Mouse (Mus musculus) lung, postnatal 10 days (tissue): ENCODE data around the gene Rpa1.
"Not testable (repeated sequence)": the region's sequence is repeated elsewhere in the genome, so short reads cannot be mapped to it uniquely, and the experiment has no call there.

Experiments used
- DNase-seq: peaks from one replicate; pipeline ENCODE4 v3.0.0; 2021

Gene Rpa1

DNA sequence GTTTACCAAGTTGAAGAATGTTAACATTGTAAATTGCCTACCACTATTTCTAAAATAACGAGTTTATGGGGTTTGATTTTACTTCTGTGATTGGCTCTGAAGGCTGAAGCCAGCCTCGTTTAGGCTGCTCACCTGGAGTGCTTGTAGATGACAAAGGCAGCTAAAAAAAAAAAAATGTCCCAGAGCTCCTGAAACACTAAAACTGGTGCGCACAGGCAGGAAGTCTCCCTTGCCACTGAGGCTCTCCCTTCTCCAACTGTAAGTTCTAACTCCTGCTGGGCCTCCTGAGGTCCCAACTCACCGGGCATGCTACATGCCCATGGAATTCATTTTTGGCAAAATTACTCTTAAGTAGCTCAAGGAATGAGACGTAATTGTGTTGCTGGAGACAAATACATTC is 28.9 kb downstream of the Rpa1 start:
- no peak for DNase-seq

DNA sequence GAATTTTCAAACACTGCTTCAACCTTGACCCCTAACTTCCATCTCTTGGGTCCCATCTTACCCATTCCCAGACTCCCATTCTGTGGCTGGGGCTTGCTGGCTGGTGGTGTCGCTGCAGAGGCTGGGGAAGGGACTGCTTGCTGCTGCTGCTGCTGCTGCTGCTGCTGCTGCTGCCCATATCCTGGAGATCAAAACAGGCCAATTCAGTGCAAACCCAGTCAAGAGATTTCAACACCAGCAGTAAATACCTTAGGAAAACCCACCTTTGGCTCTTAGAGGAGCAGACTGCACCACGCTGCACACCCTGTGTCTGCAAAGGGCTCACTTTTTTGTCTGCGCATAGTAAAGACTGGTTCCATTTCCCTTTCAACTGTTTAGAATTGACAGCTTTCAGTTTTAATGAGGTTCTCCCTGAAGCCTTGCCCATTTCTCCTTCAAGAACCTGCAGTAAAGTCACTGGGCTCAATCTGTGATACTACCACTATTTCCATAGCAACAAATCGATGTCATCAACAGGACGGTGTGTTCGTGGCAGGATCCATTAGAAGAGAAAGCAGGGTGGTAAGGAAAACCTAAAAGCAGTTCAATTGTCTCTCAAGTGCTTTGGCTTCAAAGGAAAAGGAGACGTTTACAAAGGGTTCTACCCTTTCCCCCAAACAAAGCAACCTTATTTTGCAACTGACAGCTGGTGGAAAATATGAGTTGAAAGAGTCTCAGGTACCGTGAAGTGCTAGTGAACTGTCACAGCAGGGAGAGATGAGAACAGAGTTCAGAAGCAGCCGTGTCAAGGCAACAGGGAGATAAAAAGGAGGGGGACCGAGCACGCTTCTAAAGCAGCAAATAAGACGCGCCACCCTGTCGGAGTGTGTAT is 29.5 kb downstream of the Rpa1 start:
- no peak for DNase-seq

DNA sequence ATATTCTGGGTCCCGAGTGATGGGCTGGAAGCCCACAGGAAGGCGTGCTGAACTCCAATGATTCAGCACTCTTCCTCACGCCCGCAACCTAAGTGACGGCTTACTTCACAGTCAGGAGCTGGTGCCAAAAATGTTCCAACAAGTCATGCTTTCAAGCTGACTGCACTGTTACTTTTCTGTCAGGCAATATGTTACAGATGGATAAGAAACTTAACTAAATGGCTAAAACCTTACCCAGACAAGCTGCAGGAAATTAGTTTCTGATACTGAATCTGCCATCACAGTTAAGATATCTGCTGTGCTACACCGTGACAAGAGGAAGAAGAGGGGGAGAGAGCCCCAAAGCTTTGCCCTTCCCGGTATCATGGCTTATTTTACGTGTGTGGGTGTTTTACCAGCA is 34.3 kb downstream of the Rpa1 start:
- DNase-seq, result no peak

DNA sequence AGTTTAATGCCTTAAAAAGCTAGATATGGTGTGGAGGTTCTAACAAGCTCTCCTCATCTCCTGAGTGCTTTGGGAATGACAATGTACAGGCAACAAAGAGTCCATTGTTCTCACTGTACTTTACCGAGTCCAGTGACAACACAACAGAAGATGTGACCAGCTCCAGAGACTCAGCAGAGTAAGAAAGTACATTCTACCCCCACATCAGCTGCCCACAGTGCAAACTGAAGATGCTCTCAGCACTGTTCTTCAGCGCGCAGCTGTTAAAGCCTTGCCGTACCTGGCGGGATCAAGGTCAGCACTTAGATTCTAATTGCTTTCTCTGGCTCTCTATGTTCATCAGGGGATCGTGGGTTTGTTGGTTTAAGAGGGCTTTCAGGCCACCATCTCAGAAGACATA is 36.4 kb downstream of the Rpa1 start:
- DNase-seq, result no peak

DNA sequence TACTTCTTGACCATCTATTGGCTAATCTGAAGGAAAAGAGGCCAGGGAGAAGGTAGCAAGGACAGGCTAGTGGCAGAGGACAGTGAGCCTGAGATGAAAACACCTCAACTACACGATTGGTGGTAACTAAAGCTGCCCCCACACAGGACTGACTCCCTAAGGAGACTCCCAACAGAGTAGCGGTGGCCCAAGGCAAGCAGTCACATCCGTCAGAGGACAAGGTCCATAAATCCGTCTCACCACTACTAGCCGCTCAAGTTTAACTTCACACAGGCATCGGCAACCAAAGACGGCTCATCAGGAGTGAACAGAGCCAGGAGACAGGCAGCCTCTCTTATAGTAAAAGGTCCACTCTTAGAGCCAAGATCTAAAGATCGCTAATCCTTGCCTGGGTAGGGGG is 37.3 kb downstream of the Rpa1 start:
- DNase-seq, result no peak

DNA sequence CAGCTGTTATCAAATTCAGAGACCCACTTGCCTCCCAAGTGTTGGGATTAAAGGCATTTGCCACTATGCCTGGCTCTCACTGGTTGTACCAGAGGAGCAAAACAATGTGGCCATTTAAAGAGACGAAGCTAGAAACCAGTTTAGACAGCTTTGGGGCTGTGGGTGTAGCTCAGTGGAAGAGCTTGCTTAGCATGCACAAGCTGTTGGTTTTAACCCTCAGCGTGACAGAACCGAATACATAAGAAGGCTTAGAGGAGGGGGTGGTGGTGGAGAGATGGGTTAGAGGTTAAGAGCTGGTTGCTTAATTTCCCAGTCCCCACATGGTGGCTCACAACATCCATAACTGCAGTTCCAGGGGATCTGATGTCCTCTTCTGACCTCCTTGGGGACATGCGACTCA is 39.5 kb downstream of the Rpa1 start:
- DNase-seq, result no peak

DNA sequence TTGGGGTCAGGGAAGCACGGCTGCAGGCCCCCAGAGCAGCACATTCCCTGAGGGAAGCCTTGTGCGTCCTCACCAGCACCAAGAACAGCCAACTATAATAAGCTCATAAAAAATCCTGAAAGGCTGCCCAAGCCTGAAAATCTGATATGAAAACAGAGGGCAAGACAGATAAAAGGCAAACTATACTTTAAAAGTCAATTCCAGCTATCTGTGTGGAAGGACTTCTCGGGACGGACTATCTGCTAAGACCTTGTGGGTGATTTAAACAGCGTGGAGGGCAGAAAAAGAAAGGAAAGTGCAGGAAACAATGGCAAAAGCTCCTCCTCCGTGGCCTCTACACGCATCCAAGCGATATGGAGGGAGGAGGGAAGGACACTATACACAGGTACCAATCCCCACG is 43.3 kb downstream of the Rpa1 start:
- DNase-seq, result no peak

DNA sequence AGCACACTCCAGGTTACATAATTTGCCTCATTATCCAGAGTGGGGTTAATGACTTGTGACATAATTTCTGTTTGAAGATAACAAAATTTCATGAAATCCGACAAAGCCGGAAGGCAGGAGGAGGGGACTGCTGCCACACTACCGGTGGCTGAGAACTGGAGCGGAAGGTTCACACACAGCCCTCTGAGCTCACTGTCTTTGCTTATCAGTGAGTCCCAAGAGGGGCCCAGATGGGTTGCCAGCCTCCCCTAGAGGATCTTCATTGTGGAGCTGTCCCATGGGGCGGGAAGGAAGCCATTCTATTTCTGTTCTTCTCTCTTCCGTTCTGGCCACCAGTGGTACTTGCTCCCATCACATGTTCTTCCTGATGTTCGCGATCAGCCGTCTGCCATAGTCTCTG is 47.2 kb downstream of the Rpa1 start:
- no peak for DNase-seq

DNA sequence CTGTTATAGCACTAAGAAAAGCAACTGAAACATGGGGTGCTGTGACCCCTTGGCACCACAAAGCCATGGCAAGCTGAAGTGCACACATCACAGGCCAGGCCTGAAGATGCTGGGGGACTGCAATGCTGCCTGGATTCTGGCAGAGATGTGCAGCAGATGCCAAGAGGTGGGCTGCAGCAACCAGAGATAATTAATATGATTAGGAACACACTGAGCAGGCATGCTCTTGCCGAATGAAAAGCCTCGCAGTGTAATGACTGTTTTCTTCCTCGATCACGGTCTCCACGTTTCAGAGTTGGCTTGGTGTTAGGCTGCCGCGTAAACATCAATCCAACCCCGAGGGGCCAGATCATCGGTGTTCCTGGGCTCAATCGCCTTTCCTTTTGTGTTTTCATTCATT is 48.3 kb downstream of the Rpa1 start:
- DNase-seq, result no peak

DNA sequence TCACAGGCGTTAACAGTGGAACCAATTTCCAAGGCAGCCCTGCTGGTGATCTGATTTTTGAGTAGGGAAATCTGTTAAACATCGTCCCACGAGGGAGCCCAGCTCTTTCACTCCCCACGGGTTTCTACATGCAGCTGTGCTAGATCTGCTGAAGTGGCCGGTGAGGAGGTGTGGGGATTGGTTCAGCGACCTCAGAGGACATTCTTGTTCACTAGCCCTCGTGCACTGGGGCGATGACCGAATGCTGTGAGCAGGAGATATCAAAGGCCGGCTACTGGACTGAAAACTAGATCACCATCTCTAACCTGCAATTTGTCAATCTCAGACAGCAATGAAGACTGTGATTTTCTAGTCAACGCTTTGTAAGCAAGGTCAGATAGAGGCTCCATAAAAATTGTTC is 49.6 kb downstream of the Rpa1 start:
- peak; percentile 11 for DNase-seq

DNA sequence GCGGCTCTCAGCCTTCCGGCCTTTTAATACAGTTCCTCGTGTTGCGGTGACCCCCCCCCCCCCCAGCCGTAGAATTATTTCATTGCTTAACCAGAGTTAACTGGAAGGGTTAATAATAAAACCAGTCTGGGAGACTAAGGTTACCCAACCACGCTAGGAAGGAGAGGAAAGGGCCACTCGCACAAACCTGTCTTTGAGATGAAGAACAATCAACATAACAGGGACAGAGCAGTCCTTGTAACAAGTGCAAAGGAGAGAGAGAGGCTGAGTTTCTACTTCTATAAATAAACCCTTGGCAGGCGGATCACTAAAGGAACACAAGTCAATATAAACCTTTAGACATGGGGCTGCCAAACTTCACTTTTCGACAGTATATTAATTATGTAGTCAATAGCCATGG is 50.5 kb downstream of the Rpa1 start:
- DNase-seq, result no peak

DNA sequence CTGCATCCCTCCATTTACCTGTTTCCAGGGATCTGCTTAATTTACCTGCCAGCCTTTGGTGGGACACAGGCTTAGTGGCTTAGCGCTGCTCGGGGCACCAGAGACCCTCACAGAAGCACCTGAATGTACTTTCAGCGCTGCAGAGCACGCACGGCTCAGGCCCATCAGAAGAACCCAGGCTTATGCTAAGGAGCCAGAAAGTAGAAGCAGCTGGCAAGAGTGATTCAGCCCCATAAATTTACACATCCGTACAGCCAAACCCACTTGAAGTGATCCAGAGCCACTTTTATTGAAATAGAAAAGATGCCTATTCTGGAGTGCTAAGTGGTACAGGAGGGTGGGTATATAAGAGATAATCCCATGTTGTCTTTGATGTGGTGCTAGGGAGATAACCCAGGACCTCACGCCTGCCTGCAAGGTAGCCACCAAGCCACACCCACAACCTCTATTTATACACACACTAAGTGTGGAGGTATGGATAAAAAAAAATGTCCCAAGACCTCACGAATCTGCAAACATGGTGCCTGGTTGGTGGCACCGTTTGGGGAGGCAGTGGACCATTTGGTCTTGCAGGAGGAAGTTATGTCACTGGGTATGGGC is 51.6 kb downstream of the Rpa1 start:
- DNase-seq, result no peak

DNA sequence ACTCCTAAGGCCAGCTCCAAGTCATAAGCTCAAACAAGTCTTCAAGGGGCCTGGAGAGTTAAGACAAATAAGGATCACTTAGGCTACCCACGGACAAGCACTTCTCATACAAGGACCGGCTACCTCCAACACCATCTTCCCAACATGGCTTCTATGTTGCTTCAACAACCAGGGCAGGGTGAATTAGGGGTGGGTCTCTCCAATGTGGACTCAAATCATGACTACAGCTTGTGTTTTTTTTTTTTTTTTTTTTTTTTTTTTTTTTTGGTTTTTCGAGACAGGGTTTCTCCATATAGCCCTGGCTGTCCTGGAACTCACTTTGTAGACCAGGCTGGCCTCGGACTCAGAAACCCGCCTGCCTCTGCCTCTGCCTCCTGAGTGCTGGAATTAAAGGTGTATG is 52.6 kb downstream of the Rpa1 start:
- DNase-seq, result not testable (repeated sequence)

DNA sequence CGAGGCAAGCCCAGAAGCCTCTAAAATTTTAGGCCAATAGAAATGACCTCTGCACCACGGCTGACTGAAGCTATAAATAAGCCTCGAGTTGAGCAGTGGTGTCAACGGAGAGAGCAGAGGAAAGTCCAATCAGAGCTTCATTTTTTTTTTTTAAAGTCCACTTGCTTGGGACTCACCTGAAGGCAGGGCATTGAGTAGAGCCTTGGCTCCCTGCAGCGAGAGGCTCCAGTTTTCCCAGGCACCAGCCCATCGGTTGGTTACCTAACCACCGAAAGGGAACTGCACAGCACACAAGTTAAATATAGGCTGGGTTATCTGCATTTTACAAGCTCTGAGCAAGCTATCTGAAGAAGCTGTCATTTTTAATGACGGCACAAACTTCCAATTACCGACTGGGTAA is 53.3 kb downstream of the Rpa1 start:
- DNase-seq, result no peak

DNA sequence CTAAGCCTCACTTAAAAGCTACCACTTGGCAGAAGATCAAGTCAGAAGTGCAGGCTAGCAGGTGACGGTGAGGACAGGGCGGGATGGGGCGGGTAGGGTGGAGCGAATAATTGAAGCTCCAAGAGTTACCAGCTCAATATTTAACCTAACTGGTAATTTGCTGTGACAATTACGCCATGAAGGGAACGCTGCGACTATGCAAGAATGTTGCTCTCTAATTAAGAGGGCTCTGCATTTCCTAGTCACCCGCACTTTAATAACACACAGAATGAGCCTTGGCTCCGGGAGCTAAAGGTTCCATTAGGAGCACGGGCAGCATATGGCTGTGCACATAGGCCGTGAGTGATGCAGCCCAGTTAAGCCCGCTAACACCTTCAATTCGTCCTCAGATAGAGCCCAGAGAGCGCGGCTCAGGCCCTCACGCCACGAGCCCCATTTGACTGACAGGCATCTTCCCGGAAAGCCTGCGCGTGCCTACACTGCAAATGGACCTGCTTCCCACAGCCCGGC is 54.2 kb downstream of the Rpa1 start:
- no peak for DNase-seq

DNA sequence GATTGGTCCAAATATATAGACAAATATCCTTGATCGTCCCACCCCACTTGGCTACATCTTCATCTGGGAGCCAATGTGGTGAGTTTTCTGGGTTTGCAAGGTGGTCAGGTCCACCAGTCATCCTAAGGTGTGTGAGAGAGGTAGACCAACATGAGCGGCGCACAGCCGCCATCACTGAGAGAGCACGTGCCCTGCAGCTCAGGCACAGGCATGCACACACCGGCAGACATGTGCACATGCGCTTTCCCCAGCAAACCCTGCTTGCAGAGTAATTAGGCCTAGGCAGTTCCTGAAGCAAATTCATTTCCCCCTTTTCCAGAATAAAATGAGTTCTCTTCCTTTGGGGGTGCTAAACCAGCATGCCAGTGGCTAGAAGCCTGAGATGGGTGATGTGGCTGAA is 55.8 kb downstream of the Rpa1 start:
- DNase-seq, result no peak

DNA sequence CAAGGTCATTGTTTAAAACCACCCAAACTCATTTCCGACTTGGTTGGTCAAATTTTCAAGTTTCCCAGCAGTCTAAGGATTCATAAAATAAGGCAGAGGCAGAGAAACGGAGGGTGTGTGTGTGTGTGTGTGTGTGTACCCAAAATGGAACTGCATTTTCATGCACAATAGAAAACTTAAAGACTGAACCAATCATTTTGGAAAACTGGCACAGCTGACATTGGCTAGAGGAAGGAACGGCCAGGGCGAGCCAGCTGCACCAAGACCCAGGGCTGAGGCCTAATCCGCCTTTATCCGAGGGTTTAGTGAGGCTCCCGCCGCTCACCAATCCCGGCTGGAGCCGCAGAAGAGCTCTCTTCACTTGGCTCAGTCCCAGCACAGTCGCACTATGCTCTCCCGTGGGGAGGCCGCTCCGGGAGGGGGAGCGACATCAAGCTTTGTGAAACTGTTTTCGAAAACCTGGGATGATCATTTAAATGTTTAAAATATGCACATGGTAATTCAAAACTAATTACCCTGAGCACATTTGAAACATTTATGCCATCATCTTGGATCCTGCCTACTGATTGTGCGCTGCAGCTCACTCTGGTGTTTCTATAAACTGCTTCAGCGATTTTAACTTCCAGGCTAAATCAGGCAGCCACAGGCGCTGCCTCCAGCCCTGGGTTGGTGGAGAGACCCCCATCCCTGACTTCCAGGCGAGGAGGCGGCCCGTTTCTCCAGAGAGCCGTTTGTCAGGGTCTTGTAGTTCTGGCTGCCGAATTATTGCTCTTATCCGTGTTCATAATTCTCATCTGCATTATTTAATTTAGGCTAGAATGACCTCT is 56.5 kb downstream of the Rpa1 start:
- DNase-seq, result no peak

DNA sequence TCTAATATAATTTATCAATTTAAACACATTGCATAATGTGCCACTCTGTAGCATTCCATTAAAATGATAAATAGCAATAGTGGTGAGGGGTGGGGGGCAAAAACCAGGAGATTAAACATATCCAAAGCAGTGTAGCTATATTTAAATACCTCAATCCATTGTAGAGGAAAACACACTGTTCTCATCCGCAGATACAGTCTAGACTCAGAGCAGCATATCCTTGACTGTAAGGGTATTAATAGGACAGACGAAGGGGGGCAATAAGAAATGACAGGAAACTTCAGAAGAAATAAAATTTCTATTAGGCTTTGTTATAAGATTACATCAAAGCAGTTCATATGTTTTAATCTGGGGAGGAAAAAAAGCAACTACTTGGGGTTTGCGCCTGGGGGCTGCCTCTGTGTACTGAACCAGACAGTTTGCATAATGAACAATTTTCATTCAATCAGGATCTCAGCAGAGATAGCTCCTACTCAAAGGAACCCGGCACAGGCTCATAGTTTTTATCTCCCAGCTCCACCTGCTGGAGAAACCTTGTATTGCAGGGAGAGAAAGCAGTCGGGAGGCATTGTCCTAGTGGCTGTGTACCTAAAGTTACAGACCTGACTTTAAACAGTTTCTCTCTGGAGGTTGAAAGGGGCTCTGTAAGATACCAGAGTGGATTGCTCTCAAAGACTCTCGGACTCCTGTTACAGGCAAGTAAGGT is 57.4 kb downstream of the Rpa1 start:
- DNase-seq, result peak; percentile 93

DNA sequence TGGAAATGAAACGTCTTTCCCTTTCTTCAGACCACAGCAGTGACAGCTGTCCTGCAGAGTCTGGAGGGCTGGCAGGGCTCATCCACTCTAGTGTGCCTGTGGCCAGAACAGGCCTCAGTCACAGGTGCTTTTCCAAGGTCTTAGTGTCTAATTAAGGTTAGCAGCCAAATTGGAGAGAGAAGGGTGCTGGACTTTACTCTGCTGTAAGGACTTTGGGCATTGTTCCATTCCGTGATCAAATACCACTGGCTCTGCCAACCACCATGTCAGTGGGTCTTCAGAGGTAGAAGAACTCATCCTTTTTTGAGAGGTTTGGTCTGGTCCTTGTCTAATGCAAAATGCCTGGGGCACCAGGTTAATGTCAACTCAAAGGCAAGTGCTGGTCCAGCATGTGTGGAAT is 59.0 kb downstream of the Rpa1 start:
- no peak for DNase-seq

DNA sequence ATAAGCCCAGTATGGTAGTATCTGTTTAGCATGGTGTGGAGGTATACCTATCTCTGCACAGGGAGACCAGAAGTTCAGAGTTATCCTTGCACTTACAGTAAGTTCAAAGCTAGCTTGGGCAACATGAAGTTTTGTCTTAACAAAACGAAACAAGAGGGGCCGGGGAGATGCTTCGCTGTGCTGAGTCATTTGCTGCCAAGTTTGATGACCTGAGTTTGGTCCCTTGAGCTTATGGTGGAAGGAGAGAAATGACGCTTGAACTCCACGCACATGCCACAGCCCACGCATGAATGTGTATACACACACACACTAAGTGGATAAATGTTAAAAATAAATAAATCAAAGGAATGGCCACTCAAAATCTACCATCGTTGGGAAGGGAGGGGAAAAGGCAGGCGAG is 59.6 kb downstream of the Rpa1 start:
- no peak for DNase-seq

DNA sequence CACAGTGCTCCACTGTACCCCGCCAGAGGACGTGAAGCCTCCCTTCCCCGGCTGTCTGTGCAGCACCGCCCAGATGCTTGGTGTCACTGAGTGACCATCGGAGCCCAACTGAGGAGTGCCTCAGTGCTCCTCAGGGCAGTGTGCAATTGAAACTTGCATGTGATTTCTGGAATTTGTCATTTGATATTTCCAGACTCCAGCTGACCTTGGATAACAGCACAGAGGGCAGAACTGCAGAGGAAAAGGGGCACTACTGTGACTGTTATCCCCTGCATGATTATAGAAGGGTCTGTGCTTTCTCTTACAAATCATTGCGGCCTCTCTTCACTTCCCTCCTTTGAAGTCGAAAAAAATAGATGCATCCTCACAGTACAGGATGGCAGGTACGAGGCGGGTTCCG is 60.2 kb downstream of the Rpa1 start:
- no peak for DNase-seq

DNA sequence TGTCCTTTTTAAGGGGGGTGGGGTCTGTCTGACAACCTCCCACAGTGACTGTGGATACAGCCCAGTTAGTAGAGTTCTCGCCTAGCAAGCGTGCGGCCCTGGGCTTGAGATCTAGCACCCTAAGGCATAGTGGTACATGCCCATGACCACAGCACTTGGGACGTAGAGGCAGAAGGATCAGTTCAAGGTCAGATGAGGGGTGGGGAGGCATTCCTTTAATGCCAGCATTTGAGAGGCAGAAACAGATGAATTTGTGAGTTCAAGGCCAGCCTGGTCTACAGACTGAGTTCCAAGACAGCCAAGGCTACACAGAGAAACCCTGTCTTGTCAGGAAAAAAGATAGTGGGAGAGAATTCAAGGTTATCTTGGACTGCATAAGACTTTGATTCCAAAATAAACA is 61.3 kb downstream of the Rpa1 start:
- DNase-seq, result no peak

DNA sequence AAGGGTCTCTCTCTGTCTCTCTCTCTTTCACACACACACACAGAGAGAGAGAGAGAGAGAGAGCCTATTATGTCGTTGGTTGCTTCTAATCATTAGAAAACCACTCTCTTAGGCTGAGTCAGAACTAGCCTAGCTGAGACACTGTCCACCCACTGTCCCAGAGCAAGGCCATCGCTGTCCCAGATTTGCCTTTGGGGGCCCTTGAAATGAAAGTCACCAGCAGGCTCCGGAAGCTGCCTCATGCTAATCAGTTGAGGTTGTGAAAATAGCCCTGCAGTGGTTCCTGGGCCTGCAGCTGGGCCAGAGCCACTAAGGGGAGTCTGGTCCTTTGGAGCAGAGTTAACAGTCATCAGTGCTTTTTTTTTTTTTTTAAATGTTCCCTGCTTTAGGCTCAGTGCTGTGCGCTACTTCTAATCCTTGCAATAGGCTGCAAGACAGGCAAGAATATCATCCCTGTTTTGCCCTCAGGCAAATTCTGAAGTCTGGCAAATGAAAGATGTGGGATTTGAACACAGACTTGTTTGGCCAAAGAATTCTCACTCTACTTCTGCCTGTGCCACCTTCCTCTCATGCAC is 62.1 kb downstream of the Rpa1 start:
- DNase-seq, result no peak
